Mouse (Mus musculus): ENCODE results near the gene Eml2. TPM values are rescaled to one million over a fixed set of nuclear protein-coding genes. Genes with fewer than 3 reads are reported as not detected.
A peak's percentile ranks its signal among the peaks of the same experiment; 100 is the strongest.

The Eml2 gene
- total RNA-seq, 4 experiments from 2014 or later, result 10.9 to 15.9 (median 12.9) TPM

Small RNA genes within 50 kb of the gene (microRNA-seq; reads per million reads assigned to microRNA genes)
- gene Mir330, result 107 reads per million, percentile 51 among the genes with 10 or more reads in this experiment

Other genes with a start within 250 kb of the Eml2 start
- gene Nanos2, start 189.0 kb upstream of the Eml2 start, total RNA-seq (2022), result not detected
- 10 to 100 TPM in 2 of 4 experiments, 1 to 10 TPM in 2; 8.0 to 10.6 (median 9.9) TPM for gene Mypop, start 185.2 kb upstream of the Eml2 start, total RNA-seq (2022)
- 10 to 100 TPM; 19.3 to 20.7 (median 19.7) TPM for gene Irf2bp1, start 172.4 kb upstream of the Eml2 start, total RNA-seq (2022)
- gene Foxa3, start 152.9 kb upstream of the Eml2 start, total RNA-seq (2022), result not detected
- gene Sympk, start 152.0 kb upstream of the Eml2 start, total RNA-seq (2022), result 10 to 100 TPM; 70.2 to 93.3 (median 83.6) TPM
- gene Rsph6a, start 121.7 kb upstream of the Eml2 start, total RNA-seq (2022), result not detected
- gene Dmwd, start 100.2 kb upstream of the Eml2 start, total RNA-seq (2022), result 10 to 100 TPM; 34.9 to 41.8 (median 39.9) TPM
- 100 to 1,000 TPM; 235 to 255 (median 240) TPM for gene Dmpk, start 92.6 kb upstream of the Eml2 start, total RNA-seq (2022)
- 1 to 10 TPM; 1.5 to 2.0 (median 1.7) TPM for gene Six5, start 81.8 kb upstream of the Eml2 start, total RNA-seq (2022)
- not detected for gene Gm4969, start 58.1 kb upstream of the Eml2 start, total RNA-seq (2022)
- gene Fbxo46, start 56.6 kb upstream of the Eml2 start, total RNA-seq (2022), result 1 to 10 TPM; 2.2 to 2.9 (median 2.3) TPM
- 1 to 10 TPM; 1.6 to 2.3 (median 1.9) TPM for gene Qpctl, start 27.1 kb upstream of the Eml2 start, total RNA-seq (2022)
- 10 to 100 TPM; 50.6 to 59.4 (median 57.3) TPM for gene Snrpd2, start 26.7 kb upstream of the Eml2 start, total RNA-seq (2022)
- under 1 TPM in 1 of 4 experiments, not detected in 3; 0.13 TPM for gene Gipr, start 10.3 kb upstream of the Eml2 start, total RNA-seq (2022)
- 1 to 10 TPM in 3 of 4 experiments, under 1 TPM in 1; 0.72 to 1.7 (median 1.2) TPM for gene Gpr4, start 36.1 kb downstream of the Eml2 start, total RNA-seq (2022)
- 10 to 100 TPM; 36.1 to 52.8 (median 43.3) TPM for gene Opa3, start 51.9 kb downstream of the Eml2 start, total RNA-seq (2022)
- gene Vasp, start 95.4 kb downstream of the Eml2 start, total RNA-seq (2022), result 10 to 100 TPM in 3 of 4 experiments, 1 to 10 TPM in 1; 7.1 to 19.7 (median 15.0) TPM
- gene Ppm1n, start 103.6 kb downstream of the Eml2 start, total RNA-seq (2022), result under 1 TPM in 2 of 4 experiments, not detected in 2; 0.40 to 0.80 TPM
- 1,000 to 10,000 TPM; 1,093 to 1,223 (median 1,133) TPM for gene Rtn2, start 106.2 kb downstream of the Eml2 start, total RNA-seq (2022)
- gene Fosb, start 133.6 kb downstream of the Eml2 start, total RNA-seq (2022), result under 1 TPM; 0.16 to 0.86 (median 0.30) TPM
- 10 to 100 TPM; 27.1 to 33.7 (median 28.7) TPM for gene Ercc1, start 168.4 kb downstream of the Eml2 start, total RNA-seq (2022)
- gene Cd3eap, start 183.1 kb downstream of the Eml2 start, total RNA-seq (2022), result 10 to 100 TPM in 3 of 4 experiments, 1 to 10 TPM in 1; 8.9 to 13.9 (median 11.2) TPM
- gene Ppp1r13l, start 183.3 kb downstream of the Eml2 start, total RNA-seq (2022), result 1 to 10 TPM; 2.8 to 6.3 (median 4.1) TPM
- 10 to 100 TPM in 2 of 4 experiments, 1 to 10 TPM in 2; 7.5 to 14.9 (median 10.4) TPM for gene Ercc2, start 205.6 kb downstream of the Eml2 start, total RNA-seq (2022)
- gene Klc3, start 227.7 kb downstream of the Eml2 start, total RNA-seq (2022), result under 1 TPM in 3 of 4 experiments, not detected in 1; 0.21 to 0.40 (median 0.24) TPM
- over 10,000 TPM; 38,224 to 44,934 (median 40,442) TPM for gene Ckm, start 228.4 kb downstream of the Eml2 start, total RNA-seq (2022)

All from gastrocnemius, adult 8-10 months (tissue).